Mouse (Mus musculus) heart, adult 11 months (tissue): ENCODE measurements around the gene Hsp90aa1.
"Not testable (repeated sequence)": the region's sequence is repeated elsewhere in the genome, so short reads cannot be mapped to it uniquely, and the experiment has no call there.

Source experiments
- DNase-seq: peaks from one replicate; pipeline ENCODE4 v3.0.0; 2022

Hsp90aa1 gene

GRCm38 (mm10) chr12:110698523-110699170 lies 3.9 kb downstream of the Hsp90aa1 start:
- no peak for DNase-seq

GRCm38 (mm10) chr12:110698080-110698479 lies 4.4 kb downstream of the Hsp90aa1 start:
- DNase-seq = no peak

GRCm38 (mm10) chr12:110697457-110697856 lies 5.1 kb downstream of the Hsp90aa1 start:
- DNase-seq = no peak

- DNase-seq = no peak
These were observed 5.5 kb downstream of the Hsp90aa1 start for GRCm38 (mm10) chr12:110696975-110697400.

- DNase-seq = peak; percentile 100
These were observed 6.2 kb downstream of the Hsp90aa1 start for GRCm38 (mm10) chr12:110696173-110696974.

- no peak for DNase-seq
These were observed 6.8 kb downstream of the Hsp90aa1 start for GRCm38 (mm10) chr12:110695676-110696171.

GRCm38 (mm10) chr12:110693378-110693777 lies 9.2 kb downstream of the Hsp90aa1 start:
- DNase-seq = not testable (repeated sequence)

GRCm38 (mm10) chr12:110689919-110690643 lies 12.4 kb downstream of the Hsp90aa1 start:
- DNase-seq = no peak

- DNase-seq = not testable (repeated sequence)
These were observed 13.6 kb downstream of the Hsp90aa1 start for GRCm38 (mm10) chr12:110688921-110689320.

- DNase-seq = peak; percentile 96
These were observed 14.4 kb downstream of the Hsp90aa1 start for GRCm38 (mm10) chr12:110687894-110688734.

- no peak for DNase-seq
These were observed 18.9 kb downstream of the Hsp90aa1 start for GRCm38 (mm10) chr12:110683580-110683979.

GRCm38 (mm10) chr12:110682561-110683299 lies 19.8 kb downstream of the Hsp90aa1 start, which contains the start of gene 1700001K19Rik:
Gene 1700001K19Rik (minus strand): TSS chr12:110682619.
- no peak for DNase-seq

- DNase-seq = no peak
These were observed 20.6 kb downstream of the Hsp90aa1 start for GRCm38 (mm10) chr12:110681878-110682277.

- DNase-seq = peak; percentile 95
These were observed 21.3 kb downstream of the Hsp90aa1 start for GRCm38 (mm10) chr12:110681191-110681590.

- no peak for DNase-seq
These were observed 28.3 kb downstream of the Hsp90aa1 start for GRCm38 (mm10) chr12:110674243-110674642.

GRCm38 (mm10) chr12:110667466-110668077 lies 35.0 kb downstream of the Hsp90aa1 start:
- DNase-seq = peak; percentile 92

GRCm38 (mm10) chr12:110661746-110662145 lies 40.8 kb downstream of the Hsp90aa1 start:
- DNase-seq = no peak

GRCm38 (mm10) chr12:110651464-110651863 lies 51.1 kb downstream of the Hsp90aa1 start:
- peak; percentile 92 for DNase-seq

GRCm38 (mm10) chr12:110650241-110650641 lies 52.3 kb downstream of the Hsp90aa1 start:
- no peak for DNase-seq
